Mouse (Mus musculus): ENCODE measurements around the gene Rcn3. TPM values are rescaled to one million over a fixed set of nuclear protein-coding genes. Genes with fewer than 3 reads are reported as not detected.

Gene Rcn3
- polyA plus RNA-seq, 1 experiment = 34.9 TPM

- peaks cover 20% of the 10 kb centered on the region for H3K36me3 ChIP-seq (ENCODE audit: control insufficient read depth, insufficient read depth, low read length)
- H3K27me3 ChIP-seq (ENCODE audit: control insufficient read depth, insufficient read depth, low read length) = no peaks in the 10 kb centered on the region
- H3K27ac ChIP-seq (ENCODE audit: control insufficient read depth, insufficient read depth, low read length) = peak overlapping the region; percentile 52
- DNase-seq = peak; percentile 52
- H3K4me1 ChIP-seq (replicated peaks; ENCODE audit: control insufficient read depth, insufficient read depth, low read length) = peaks cover 26% of the 10 kb centered on the region
- WGBS = under 1% methylated on average over 38 of the region's 38 CpGs
- TF ChIP-seq POLR2A (IDR thresholded peaks at IDR 0.05; ENCODE audit: control insufficient read depth, extremely low read depth, insufficient read depth, low read length, poor library complexity) (no peak), CTCF (IDR thresholded peaks at IDR 0.05; ENCODE audit: borderline replicate concordance, control insufficient read depth, extremely low read depth, insufficient read depth, low read length, poor library complexity) (no peak)
- peak overlapping the region; percentile 57 for H3K4me3 ChIP-seq (ENCODE audit: control insufficient read depth, insufficient read depth, low read length)
Observed at GRCm38 (mm10) chr7:45052181-45052861, 39.7 kb downstream of the Rcn3 start.

DNA sequence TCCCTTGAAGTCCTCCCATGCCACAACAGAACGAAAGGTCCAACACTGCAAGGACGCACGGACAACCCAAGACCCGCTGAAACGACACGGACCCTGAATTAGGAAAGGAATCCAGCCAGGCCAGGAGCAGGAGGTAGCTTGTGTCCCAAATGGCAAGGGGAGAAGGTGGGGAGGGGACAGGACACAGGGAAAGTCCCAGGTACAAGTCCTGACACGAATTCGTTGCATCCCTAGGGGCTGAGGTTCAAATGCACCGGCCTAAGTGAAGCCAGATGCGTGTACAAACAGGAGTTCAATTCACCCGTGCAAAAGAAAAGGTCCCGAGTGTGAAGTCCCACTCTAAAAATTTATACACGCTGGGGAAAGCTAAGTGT is 40.4 kb downstream of the Rcn3 start:
- WGBS = 41% methylated on average over 13 of the region's 13 CpGs
- Histone ChIP-seq H3K27me3 (ENCODE audit: control insufficient read depth, insufficient read depth, low read length) (no peaks in the 10 kb centered on the region), H3K27ac (ENCODE audit: control insufficient read depth, insufficient read depth, low read length) (no peak overlapping the region), H3K36me3 (ENCODE audit: control insufficient read depth, insufficient read depth, low read length) (peaks cover 27% of the 10 kb centered on the region), H3K4me1 (replicated peaks; ENCODE audit: control insufficient read depth, insufficient read depth, low read length) (peaks cover 26% of the 10 kb centered on the region), H3K4me3 (ENCODE audit: control insufficient read depth, insufficient read depth, low read length) (peak overlapping the region; percentile 57)
- no peak for TF ChIP-seq CTCF (IDR thresholded peaks at IDR 0.05; ENCODE audit: borderline replicate concordance, control insufficient read depth, extremely low read depth, insufficient read depth, low read length, poor library complexity)
- no peak for TF ChIP-seq POLR2A (IDR thresholded peaks at IDR 0.05; ENCODE audit: control insufficient read depth, extremely low read depth, insufficient read depth, low read length, poor library complexity)
- DNase-seq = no peak

- peaks cover 26% of the 10 kb centered on the region for H3K4me1 ChIP-seq (replicated peaks; ENCODE audit: control insufficient read depth, insufficient read depth, low read length)
- TF ChIP-seq CTCF (IDR thresholded peaks at IDR 0.05; ENCODE audit: borderline replicate concordance, control insufficient read depth, extremely low read depth, insufficient read depth, low read length, poor library complexity) = no peak
- TF ChIP-seq POLR2A (IDR thresholded peaks at IDR 0.05; ENCODE audit: control insufficient read depth, extremely low read depth, insufficient read depth, low read length, poor library complexity) = no peak
- 78% methylated on average over 16 of the region's 16 CpGs for WGBS
- H3K4me3 ChIP-seq (ENCODE audit: control insufficient read depth, insufficient read depth, low read length) = peak overlapping the region; percentile 57
- peaks cover 32% of the 10 kb centered on the region for H3K36me3 ChIP-seq (ENCODE audit: control insufficient read depth, insufficient read depth, low read length)
- no peaks in the 10 kb centered on the region for H3K27me3 ChIP-seq (ENCODE audit: control insufficient read depth, insufficient read depth, low read length)
- DNase-seq = peak; percentile 40
- H3K27ac ChIP-seq (ENCODE audit: control insufficient read depth, insufficient read depth, low read length) = no peak overlapping the region
Observed at GRCm38 (mm10) chr7:45050945-45051600, 40.9 kb downstream of the Rcn3 start.

DNA sequence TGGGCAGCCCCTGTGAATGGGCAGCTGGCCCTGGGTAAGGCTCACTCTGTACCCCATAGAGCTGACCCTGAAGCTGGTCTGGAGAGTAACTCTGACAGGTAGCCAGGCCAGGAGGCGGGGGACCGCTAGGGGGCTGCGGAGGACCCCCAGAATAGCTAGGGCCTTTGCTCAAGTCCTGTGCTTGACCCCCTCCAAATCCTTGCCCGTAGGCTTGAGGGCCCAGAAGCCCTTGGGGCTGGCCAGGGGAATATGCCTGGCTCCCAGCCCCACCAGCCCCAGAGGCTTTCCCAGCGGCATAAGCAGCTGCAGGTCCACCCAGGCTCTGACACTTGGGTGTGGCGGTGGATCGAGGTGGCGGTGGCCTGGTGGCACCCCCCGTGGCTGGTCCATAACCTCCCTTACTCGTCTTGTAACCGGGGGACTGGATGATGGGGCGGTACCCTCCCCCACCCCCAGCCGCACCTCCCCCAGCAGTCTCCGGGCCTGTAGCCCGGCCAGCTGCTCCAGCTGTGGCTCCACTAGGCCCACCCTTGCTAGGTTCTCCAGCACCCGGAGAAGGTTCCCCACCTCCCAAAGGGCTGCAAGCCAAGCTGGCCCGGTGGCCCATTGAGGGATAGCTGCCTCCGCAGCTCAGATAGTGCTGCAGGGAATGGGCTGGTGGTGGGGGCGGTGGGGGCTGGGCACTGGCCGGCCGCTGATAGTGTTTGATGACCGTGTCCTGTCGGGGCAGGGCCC is 42.9 kb downstream of the Rcn3 start:
- H3K4me1 ChIP-seq (replicated peaks; ENCODE audit: control insufficient read depth, insufficient read depth, low read length) = peaks cover 20% of the 10 kb centered on the region
- no peaks in the 10 kb centered on the region for H3K27me3 ChIP-seq (ENCODE audit: control insufficient read depth, insufficient read depth, low read length)
- TF ChIP-seq POLR2A (IDR thresholded peaks at IDR 0.05; ENCODE audit: control insufficient read depth, extremely low read depth, insufficient read depth, low read length, poor library complexity) = no peak
- H3K36me3 ChIP-seq (ENCODE audit: control insufficient read depth, insufficient read depth, low read length) = peaks cover 50% of the 10 kb centered on the region
- no peak overlapping the region for H3K27ac ChIP-seq (ENCODE audit: control insufficient read depth, insufficient read depth, low read length)
- no peak for DNase-seq
- no peak overlapping the region for H3K4me3 ChIP-seq (ENCODE audit: control insufficient read depth, insufficient read depth, low read length)
- 97% methylated on average over 23 of the region's 23 CpGs for WGBS

DNA sequence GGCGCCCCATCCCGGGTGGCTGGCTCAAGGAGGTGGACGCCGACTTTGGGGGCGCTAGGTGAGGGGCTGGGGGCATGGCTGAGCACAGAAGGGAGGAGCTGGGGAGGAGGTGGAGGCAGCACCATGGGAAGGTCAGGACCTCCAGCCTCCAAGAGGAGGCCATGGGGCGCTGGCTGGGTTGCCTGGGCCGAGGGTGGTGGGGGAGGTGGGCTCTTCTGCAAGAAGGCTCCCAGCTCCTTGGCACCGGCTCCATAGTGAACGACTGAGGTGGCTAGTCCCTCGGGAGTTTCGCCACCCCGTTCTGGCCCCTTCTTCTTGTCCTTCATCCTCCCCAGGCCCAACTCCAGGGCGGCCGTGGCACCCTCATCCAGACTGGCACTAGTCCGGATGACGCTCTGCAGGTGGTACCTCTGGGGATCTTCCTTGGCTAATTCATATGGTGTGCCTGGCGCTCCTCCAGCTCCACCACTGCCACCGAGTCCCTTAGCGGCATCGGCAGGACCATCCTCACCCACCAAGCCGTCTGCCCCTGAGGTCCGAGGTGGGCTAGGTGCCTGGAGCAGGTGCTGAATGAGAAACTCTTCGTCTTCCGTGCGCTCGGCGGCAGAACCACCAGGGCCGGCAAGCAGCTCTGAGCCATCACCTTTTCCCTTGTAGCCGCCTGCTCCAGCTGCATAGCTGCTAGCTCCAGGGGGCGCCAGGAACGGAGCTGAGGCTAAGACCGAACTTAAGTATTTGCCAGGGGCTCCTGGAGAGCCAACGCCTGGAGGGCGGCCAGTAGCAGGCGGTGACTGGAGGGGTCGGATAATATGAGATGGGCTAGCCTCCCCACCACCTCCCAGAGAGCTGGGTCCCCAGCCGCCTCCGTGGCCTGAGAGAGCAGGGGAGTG is 43.8 kb downstream of the Rcn3 start:
- Histone ChIP-seq H3K27me3 (ENCODE audit: control insufficient read depth, insufficient read depth, low read length) (no peaks in the 10 kb centered on the region), H3K4me3 (ENCODE audit: control insufficient read depth, insufficient read depth, low read length) (no peak overlapping the region), H3K27ac (ENCODE audit: control insufficient read depth, insufficient read depth, low read length) (no peak overlapping the region), H3K36me3 (ENCODE audit: control insufficient read depth, insufficient read depth, low read length) (peaks cover 58% of the 10 kb centered on the region), H3K4me1 (replicated peaks; ENCODE audit: control insufficient read depth, insufficient read depth, low read length) (peaks cover 15% of the 10 kb centered on the region)
- DNase-seq = no peak
- no peak for TF ChIP-seq CTCF (IDR thresholded peaks at IDR 0.05; ENCODE audit: borderline replicate concordance, control insufficient read depth, extremely low read depth, insufficient read depth, low read length, poor library complexity)
- TF ChIP-seq POLR2A (IDR thresholded peaks at IDR 0.05; ENCODE audit: control insufficient read depth, extremely low read depth, insufficient read depth, low read length, poor library complexity) = no peak
- 98% methylated on average over 38 of the region's 38 CpGs for WGBS

GRCm38 (mm10) chr7:45047491-45047890 is 44.5 kb downstream of the Rcn3 start:
- H3K4me1 ChIP-seq (replicated peaks; ENCODE audit: control insufficient read depth, insufficient read depth, low read length) = peaks cover 15% of the 10 kb centered on the region
- H3K27me3 ChIP-seq (ENCODE audit: control insufficient read depth, insufficient read depth, low read length) = no peaks in the 10 kb centered on the region
- H3K27ac ChIP-seq (ENCODE audit: control insufficient read depth, insufficient read depth, low read length) = no peak overlapping the region
- 98% methylated on average over 14 of the region's 14 CpGs for WGBS
- DNase-seq = no peak
- H3K36me3 ChIP-seq (ENCODE audit: control insufficient read depth, insufficient read depth, low read length) = peaks cover 66% of the 10 kb centered on the region
- no peak for TF ChIP-seq CTCF (IDR thresholded peaks at IDR 0.05; ENCODE audit: borderline replicate concordance, control insufficient read depth, extremely low read depth, insufficient read depth, low read length, poor library complexity)
- TF ChIP-seq POLR2A (IDR thresholded peaks at IDR 0.05; ENCODE audit: control insufficient read depth, extremely low read depth, insufficient read depth, low read length, poor library complexity) = no peak
- no peak overlapping the region for H3K4me3 ChIP-seq (ENCODE audit: control insufficient read depth, insufficient read depth, low read length)

Data from thymus, adult 2 months (tissue).